Mouse (Mus musculus): ENCODE measurements around the gene Angel2.

- TF ChIP-seq CTCF (IDR thresholded peaks at IDR 0.05; ENCODE audit: low read depth) (no peak), EP300 (IDR thresholded peaks at IDR 0.05; ENCODE audit: low read depth) (no peak)
These were observed 5.0 kb upstream of the Angel2 start for GRCm38 (mm10) chr1:190919725-190920469.
